Mouse (Mus musculus) small intestine, adult 2 months (tissue): ENCODE measurements around the gene Pitx1. TPM values are rescaled to one million over a fixed set of nuclear protein-coding genes. Genes with fewer than 3 reads are reported as not detected.

Experiments
- H3K27ac ChIP-seq: fragments of 200-500 bp; 2 replicates; pipeline ENCODE4 v1.5.1; 2012; ENCODE audit warnings: low read depth, low read length, control low read depth, inconsistent platforms; ENCODE audit not compliant: insufficient read depth
- H3K27me3 ChIP-seq: fragments of 200-500 bp; 2 replicates; pipeline ENCODE4 v1.6.1; 2012; ENCODE audit warnings: mild to moderate bottlenecking, moderate library complexity, low read length, inconsistent platforms; ENCODE audit not compliant: control insufficient read depth, insufficient read depth
- H3K36me3 ChIP-seq: fragments of 200-500 bp; 2 replicates; pipeline ENCODE4 v1.6.1; 2012; ENCODE audit warnings: mild to moderate bottlenecking, low read length, control low read depth, inconsistent platforms; ENCODE audit not compliant: control insufficient read depth, insufficient read depth
- H3K4me1 ChIP-seq: fragments of 200-500 bp; 2 replicates; pipeline ENCODE4 v1.6.1; 2012; ENCODE audit warnings: low read length, inconsistent platforms, mixed read lengths; ENCODE audit not compliant: control insufficient read depth, insufficient read depth, insufficient read length
- H3K4me3 ChIP-seq: fragments of 200-500 bp; 2 replicates; pipeline ENCODE4 v1.5.1; 2012; ENCODE audit warnings: low read depth, mild to moderate bottlenecking, control low read depth, inconsistent platforms, low read length, moderate library complexity
- CTCF ChIP-seq: fragments of 200-500 bp; IDR thresholded peaks from 2 replicates; pipeline ENCODE4 v1.5.1; 2012; ENCODE audit warnings: low read depth, mild to moderate bottlenecking, control low read depth, inconsistent platforms, low read length, moderate library complexity, mixed read lengths; ENCODE audit not compliant: insufficient replicate concordance, insufficient read length; ENCODE audit errors: extremely low read depth
- POLR2A ChIP-seq: fragments of 200-500 bp; IDR thresholded peaks from 2 replicates; pipeline ENCODE4 v1.6.1; 2012; ENCODE audit warnings: low read depth, mild to moderate bottlenecking, control low read depth, inconsistent platforms, low read length, moderate library complexity
- WGBS: fragments of 180-500 bp; shearing (Covaris S2); methylation state at CpG from one replicate; pipeline ENCODE4 v1.1.7; 2018; 5-methylcytosine and 5-hydroxymethylcytosine counted together
- polyA plus RNA-seq: library from polyadenylated mRNA; depleted of rRNA; stranded (reverse); fragments of >200 nt; gene quantifications from 2 replicates; pipeline ENCODE4 v1.2.3, GENCODE M21; 2012

The Pitx1 gene
- polyA plus RNA-seq, 1 experiment: 20.3 TPM

- Histone ChIP-seq H3K4me1 (peaks cover 4% of the 10 kb centered on the region), H3K36me3 (peaks cover 9% of the 10 kb centered on the region), H3K27ac (no peak overlapping the region), H3K27me3 (peaks cover 20% of the 10 kb centered on the region), H3K4me3 (no peak overlapping the region)
- no peak for TF ChIP-seq CTCF
- TF ChIP-seq POLR2A: no peak
- WGBS: 65% methylated on average over 56 of the region's 56 CpGs
These were observed 9.9 kb downstream of the Pitx1 start for GRCm38 (mm10) chr13:55826008-55826671.

DNA sequence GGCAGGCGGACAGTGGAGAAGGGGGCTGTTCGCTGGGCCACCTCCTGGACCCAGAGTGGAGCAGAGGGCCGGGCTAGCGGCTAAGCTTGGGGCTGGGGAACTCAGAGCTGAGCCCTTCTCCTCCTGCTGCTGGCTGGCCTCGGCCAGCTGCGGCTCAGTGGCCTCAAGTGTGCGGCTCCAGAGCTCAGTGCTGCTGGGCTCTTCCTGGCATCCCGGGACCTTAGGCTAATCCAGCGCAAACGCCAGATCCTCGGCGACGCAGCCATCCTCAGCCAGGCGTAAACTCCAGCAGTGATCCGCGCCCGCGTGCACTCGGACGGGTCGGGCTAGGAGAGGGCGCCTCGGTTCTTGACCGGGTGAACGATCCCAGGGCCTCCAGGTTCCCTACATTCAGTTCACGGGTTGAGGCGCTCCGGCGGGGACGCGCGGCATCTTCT lies 10.7 kb downstream of the Pitx1 start:
- Histone ChIP-seq H3K36me3 (peaks cover 9% of the 10 kb centered on the region), H3K4me1 (peaks cover 4% of the 10 kb centered on the region), H3K27me3 (peaks cover 15% of the 10 kb centered on the region), H3K4me3 (no peak overlapping the region), H3K27ac (no peak overlapping the region)
- WGBS: 69% methylated on average over 32 of the region's 32 CpGs
- TF ChIP-seq CTCF (no peak), POLR2A (no peak)

GRCm38 (mm10) chr13:55824151-55824945 lies 11.6 kb downstream of the Pitx1 start:
- Histone ChIP-seq H3K4me3 (no peak overlapping the region), H3K4me1 (peaks cover 4% of the 10 kb centered on the region), H3K27ac (no peak overlapping the region), H3K27me3 (peaks cover 13% of the 10 kb centered on the region), H3K36me3 (peaks cover 9% of the 10 kb centered on the region)
- TF ChIP-seq POLR2A (no peak), CTCF (no peak)
- 71% methylated on average over 10 of the region's 10 CpGs for WGBS

DNA sequence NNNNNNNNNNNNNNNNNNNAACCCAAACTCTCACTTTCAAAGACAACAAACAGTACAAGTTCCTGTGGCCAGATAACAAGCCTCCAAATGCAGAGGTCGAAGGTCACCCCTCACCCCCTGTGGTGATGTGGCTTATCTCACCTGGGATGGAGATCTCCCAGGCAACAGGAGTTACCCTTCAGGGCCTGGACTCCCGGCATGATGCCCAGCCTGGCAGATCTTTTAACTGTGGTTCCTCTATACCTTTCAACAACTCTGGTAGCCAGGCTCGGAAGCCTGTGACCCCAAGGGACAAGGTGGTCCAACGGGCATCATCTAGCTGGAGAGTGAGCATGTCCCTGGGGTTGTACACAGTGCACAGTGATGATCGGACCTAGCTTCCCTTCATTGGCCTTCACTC lies 13.5 kb downstream of the Pitx1 start:
- H3K36me3 ChIP-seq: peaks cover 9% of the 10 kb centered on the region
- 62% methylated on average over 5 of the region's 5 CpGs for WGBS
- TF ChIP-seq POLR2A: no peak
- no peak for TF ChIP-seq CTCF
- peaks cover 13% of the 10 kb centered on the region for H3K27me3 ChIP-seq
- peaks cover 2% of the 10 kb centered on the region; the same call in 1 of the 2 replicates for H3K4me1 ChIP-seq
- no peak overlapping the region for H3K4me3 ChIP-seq
- no peak overlapping the region for H3K27ac ChIP-seq

DNA sequence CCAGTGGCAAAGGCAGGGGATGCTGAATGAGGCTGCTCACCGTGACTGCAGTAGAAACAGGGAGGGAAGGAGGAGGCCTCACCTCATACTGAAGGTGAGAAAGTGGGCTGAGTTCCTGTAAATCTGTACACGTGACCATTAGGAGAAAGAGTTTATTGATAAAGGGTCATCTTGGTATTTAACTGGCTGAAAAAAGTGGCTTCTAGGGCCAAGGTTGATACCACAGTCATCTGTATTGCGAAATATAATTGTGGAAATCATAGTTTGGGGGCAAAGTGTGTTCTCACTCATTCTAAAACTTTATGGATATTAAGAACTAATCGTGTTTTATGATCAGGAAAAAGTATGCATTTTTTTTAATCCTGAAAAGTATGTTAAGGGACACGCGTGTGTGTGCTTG lies 21.2 kb downstream of the Pitx1 start:
- TF ChIP-seq POLR2A (no peak), CTCF (no peak)
- Histone ChIP-seq H3K36me3 (no peaks in the 10 kb centered on the region), H3K27ac (no peak overlapping the region), H3K27me3 (no peaks in the 10 kb centered on the region), H3K4me3 (no peak overlapping the region), H3K4me1 (no peaks in the 10 kb centered on the region; the same call in 1 of the 2 replicates)
- WGBS: 67% methylated on average over 6 of the region's 6 CpGs

DNA sequence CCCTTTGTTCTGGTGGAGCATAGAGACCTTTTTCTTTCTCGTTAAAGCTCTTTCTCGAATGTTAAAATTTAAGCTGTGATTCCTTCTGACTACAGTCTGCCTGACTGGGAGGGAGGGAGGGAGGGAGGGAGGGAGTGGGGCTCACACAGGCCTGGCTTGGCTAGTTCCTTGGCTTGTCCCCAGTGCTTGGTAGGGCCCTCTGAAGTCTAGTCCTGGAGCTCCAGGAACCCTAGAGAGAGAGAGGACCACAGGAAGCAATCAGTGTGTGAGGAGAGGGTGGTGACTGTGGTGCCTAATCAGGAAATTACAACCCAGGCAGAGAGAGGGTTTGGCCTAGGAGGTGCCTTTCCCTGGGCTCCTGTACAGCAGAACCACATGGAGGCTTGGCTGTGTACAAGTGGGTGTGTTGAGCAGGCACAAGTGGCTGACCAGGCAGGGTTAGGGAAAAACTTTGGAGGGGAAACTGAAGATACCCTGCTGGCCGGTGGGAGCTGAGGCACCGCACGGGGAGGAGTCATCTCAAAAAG lies 22.4 kb downstream of the Pitx1 start:
- H3K27ac ChIP-seq: no peak overlapping the region
- no peak overlapping the region for H3K4me3 ChIP-seq
- no peak for TF ChIP-seq POLR2A
- no peak for TF ChIP-seq CTCF
- no peaks in the 10 kb centered on the region for H3K27me3 ChIP-seq
- H3K36me3 ChIP-seq: no peaks in the 10 kb centered on the region
- no peaks in the 10 kb centered on the region; the same call in 1 of the 2 replicates for H3K4me1 ChIP-seq
- WGBS: 73% methylated on average over 5 of the region's 5 CpGs

DNA sequence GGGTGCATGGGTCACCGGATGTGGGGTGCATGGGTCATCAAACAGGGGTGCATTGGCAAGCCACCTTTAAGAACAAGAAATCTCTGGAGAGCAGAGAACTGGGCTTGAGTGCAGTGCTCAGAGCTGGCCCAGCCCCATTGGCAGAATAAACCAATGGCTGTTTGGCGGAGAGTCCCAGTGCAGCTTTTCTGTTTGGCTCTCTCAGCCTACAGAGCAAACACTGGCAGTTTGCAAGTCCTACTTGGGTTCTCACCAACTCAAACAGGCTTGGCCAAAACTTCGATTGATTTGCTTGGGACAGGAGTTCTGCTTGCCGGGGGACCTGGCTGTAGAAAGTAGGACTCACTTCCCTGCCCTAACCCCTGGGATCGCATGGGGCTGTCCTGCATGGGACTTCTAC lies 25.0 kb downstream of the Pitx1 start:
- Histone ChIP-seq H3K36me3 (no peaks in the 10 kb centered on the region), H3K4me3 (no peak overlapping the region), H3K27me3 (no peaks in the 10 kb centered on the region), H3K27ac (no peak overlapping the region), H3K4me1 (no peaks in the 10 kb centered on the region; the same call in 1 of the 2 replicates)
- 64% methylated on average over 5 of the region's 5 CpGs for WGBS
- TF ChIP-seq POLR2A (no peak), CTCF (no peak)
